Mouse (Mus musculus) heart, postnatal 0 days (tissue): ENCODE results near the gene Runx1. TPM values are rescaled to one million over a fixed set of nuclear protein-coding genes. Genes with fewer than 3 reads are reported as not detected.

ENCODE experiments used
- ATAC-seq: fragments of 200-750 bp; cut with Nextera tagmentation; 2 replicates; pipeline ENCODE4 v1.8.0; 2017; ENCODE audit warnings: low read depth, moderate number of reproducible peaks, moderate library complexity; ENCODE audit not compliant: insufficient read depth
- DNase-seq: peaks from one replicate; pipeline ENCODE4 v3.0.0-alpha.2; 2016; ENCODE audit warnings: low spot score
- H3K27ac ChIP-seq: fragments of 300-500 bp; sonication (generic); 2 replicates; pipeline ENCODE4 v1.5.1; 2014; ENCODE audit warnings: low read depth, mild to moderate bottlenecking
- H3K27me3 ChIP-seq: fragments of 300-500 bp; sonication (generic); 2 replicates; pipeline ENCODE4 v1.6.1; 2014; ENCODE audit warnings: low read length, mixed read lengths; ENCODE audit not compliant: control insufficient read depth, insufficient read depth
- H3K36me3 ChIP-seq: fragments of 300-500 bp; sonication (generic); replicated peaks from 2 replicates; pipeline ENCODE4 v1.6.1; 2014; ENCODE audit warnings: low read length, mixed read lengths; ENCODE audit not compliant: control insufficient read depth, insufficient read depth
- H3K4me1 ChIP-seq: fragments of 300-500 bp; sonication (generic); 2 replicates; pipeline ENCODE4 v1.6.1; 2014; ENCODE audit warnings: antibody characterized with exemption; ENCODE audit not compliant: control insufficient read depth, insufficient read depth
- H3K4me2 ChIP-seq: fragments of 300-500 bp; sonication (generic); 2 replicates; pipeline ENCODE4 v1.6.1; 2014; ENCODE audit warnings: low read depth, mild to moderate bottlenecking, low read length, moderate library complexity
- H3K4me3 ChIP-seq: fragments of 300-500 bp; sonication (generic); 2 replicates; pipeline ENCODE4 v1.5.1; 2014; ENCODE audit warnings: low read depth, low read length
- H3K9ac ChIP-seq: fragments of 300-500 bp; sonication (generic); replicated peaks from 2 replicates; pipeline ENCODE4 v1.6.1; 2014; ENCODE audit warnings: low read depth, low read length, mixed read lengths
- H3K9me3 ChIP-seq: fragments of 300-500 bp; sonication (generic); replicated peaks from 2 replicates; pipeline ENCODE4 v1.6.1; 2016; ENCODE audit warnings: low read length; ENCODE audit not compliant: control insufficient read depth
- CTCF ChIP-seq: IDR thresholded peaks from 2 replicates; pipeline ENCODE4 v1.5.1; 2016; ENCODE audit warnings: antibody characterized with exemption, control low read depth, low read depth
- EP300 ChIP-seq: IDR thresholded peaks from 2 replicates; pipeline ENCODE4 v1.6.1; 2016; ENCODE audit warnings: antibody characterized with exemption, low read depth
- WGBS: fragments of 180-500 bp; shearing (Covaris S2); extraction: QIAGEN DNeasy Blood & Tissue Kit; methylation state at CpG from one replicate; pipeline ENCODE4 v1.1.7; 2014; 5-methylcytosine and 5-hydroxymethylcytosine counted together
- polyA plus RNA-seq: library from polyadenylated mRNA; unstranded; fragments of >200 nt; fragmentation: Nextera tagmentation; extraction: Ambion mirVana; gene quantifications from 2 replicates; pipeline ENCODE4 v1.2.1, GENCODE M21; 2015
- total RNA-seq: library from RNA; depleted of rRNA; stranded (reverse); fragments of >200 nt; gene quantifications from 2 replicates; pipeline ENCODE4 v1.2.3, GENCODE M21; 2014; ENCODE audit warnings: low replicate concordance

The Runx1 gene
- total and polyA plus RNA-seq, 2 experiments from 2014 or later = 0.33 to 1.3 TPM

GRCm38 (mm10) chr16:92675677-92676076 is 150.3 kb downstream of the Runx1 start:
- H3K27ac ChIP-seq = no peak overlapping the region
- H3K9me3 ChIP-seq = no peaks in the 10 kb centered on the region
- no peak overlapping the region for H3K9ac ChIP-seq
- H3K4me1 ChIP-seq = no peaks in the 10 kb centered on the region
- H3K27me3 ChIP-seq = peaks cover 13% of the 10 kb centered on the region; the same call in 1 of the 2 replicates
- 69% methylated on average over 8 of the region's 8 CpGs for WGBS
- H3K36me3 ChIP-seq = no peaks in the 10 kb centered on the region
- ATAC-seq (no peak), DNase-seq (no peak)
- H3K4me3 ChIP-seq = no peak overlapping the region
- H3K4me2 ChIP-seq = no peak overlapping the region
- TF ChIP-seq EP300 (no peak), CTCF (no peak)

- TF ChIP-seq CTCF (no peak), EP300 (no peak)
- ATAC-seq (no peak), DNase-seq (no peak)
- Histone ChIP-seq H3K36me3 (no peaks in the 10 kb centered on the region), H3K4me3 (no peak overlapping the region), H3K9me3 (no peaks in the 10 kb centered on the region), H3K27me3 (peaks cover 7% of the 10 kb centered on the region; the same call in 1 of the 2 replicates), H3K4me1 (no peaks in the 10 kb centered on the region), H3K9ac (no peak overlapping the region), H3K27ac (no peak overlapping the region), H3K4me2 (no peak overlapping the region)
- 82% methylated on average over 11 of the region's 11 CpGs for WGBS
Observed at GRCm38 (mm10) chr16:92674916-92675450, 151.0 kb downstream of the Runx1 start.

- DNase-seq = no peak
- Histone ChIP-seq H3K36me3 (no peaks in the 10 kb centered on the region), H3K27me3 (peaks cover 7% of the 10 kb centered on the region; the same call in 1 of the 2 replicates), H3K4me3 (no peak overlapping the region), H3K27ac (no peak overlapping the region), H3K4me2 (no peak overlapping the region), H3K9me3 (no peaks in the 10 kb centered on the region), H3K9ac (no peak overlapping the region), H3K4me1 (no peaks in the 10 kb centered on the region)
- TF ChIP-seq EP300 (no peak), CTCF (no peak)
- no peak for ATAC-seq
- WGBS = 52% methylated on average over 18 of the region's 18 CpGs
Observed at GRCm38 (mm10) chr16:92674121-92674816, 151.7 kb downstream of the Runx1 start.

- Histone ChIP-seq H3K9ac (no peak overlapping the region), H3K36me3 (no peaks in the 10 kb centered on the region), H3K4me3 (no peak overlapping the region), H3K27ac (no peak overlapping the region), H3K4me2 (no peak overlapping the region), H3K4me1 (no peaks in the 10 kb centered on the region), H3K9me3 (no peaks in the 10 kb centered on the region), H3K27me3 (0 out of 2 replicates have a peak, but pooled peaks cover 3% of the 10 kb centered on the region)
- ATAC-seq = no peak
- TF ChIP-seq CTCF (no peak), EP300 (no peak)
- DNase-seq = no peak
Observed at GRCm38 (mm10) chr16:92668807-92669206, 157.1 kb downstream of the Runx1 start.

- TF ChIP-seq CTCF (no peak), EP300 (no peak)
Observed at GRCm38 (mm10) chr16:92661757-92662156, 164.2 kb downstream of the Runx1 start.

More at GRCm38 (mm10) chr16:92661757-92662156, 164.2 kb downstream of the Runx1 start:
- WGBS = 58% methylated on average over 7 of the region's 7 CpGs
- Histone ChIP-seq H3K4me3 (no peak overlapping the region), H3K4me2 (no peak overlapping the region), H3K27ac (no peak overlapping the region), H3K9me3 (no peaks in the 10 kb centered on the region), H3K27me3 (0 out of 2 replicates have a peak, but pooled peaks cover 10% of the 10 kb centered on the region), H3K4me1 (no peaks in the 10 kb centered on the region), H3K9ac (no peak overlapping the region), H3K36me3 (no peaks in the 10 kb centered on the region)
- ATAC-seq = no peak
- no peak for DNase-seq
